Mouse (Mus musculus) right cerebral cortex, postnatal 10 days (tissue): ENCODE data around the gene Cmss1.
"Not testable (repeated sequence)": the region's sequence is repeated elsewhere in the genome, so short reads cannot be mapped to it uniquely, and the experiment has no call there.

Experiments
- DNase-seq, 2 experiments: peaks; one replicate each; pipeline ENCODE4 v3.0.0; 2021; ENCODE audit warnings: low spot score in 2 of 2

Cmss1 gene

DNA sequence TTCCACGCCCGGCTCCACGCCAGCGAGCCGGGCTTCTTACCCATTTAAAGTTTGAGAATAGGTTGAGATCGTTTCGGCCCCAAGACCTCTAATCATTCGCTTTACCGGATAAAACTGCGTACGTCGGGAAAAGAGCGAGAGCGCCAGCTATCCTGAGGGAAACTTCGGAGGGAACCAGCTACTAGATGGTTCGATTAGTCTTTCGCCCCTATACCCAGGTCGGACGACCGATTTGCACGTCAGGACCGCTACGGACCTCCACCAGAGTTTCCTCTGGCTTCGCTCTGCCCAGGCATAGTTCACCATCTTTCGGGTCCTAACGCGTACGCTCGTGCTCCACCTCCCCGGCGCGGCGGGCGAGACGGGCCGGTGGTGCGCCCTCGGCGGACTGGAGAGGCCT is 215.5 kb downstream of the Cmss1 start:
- DNase-seq = not testable (repeated sequence)

DNA sequence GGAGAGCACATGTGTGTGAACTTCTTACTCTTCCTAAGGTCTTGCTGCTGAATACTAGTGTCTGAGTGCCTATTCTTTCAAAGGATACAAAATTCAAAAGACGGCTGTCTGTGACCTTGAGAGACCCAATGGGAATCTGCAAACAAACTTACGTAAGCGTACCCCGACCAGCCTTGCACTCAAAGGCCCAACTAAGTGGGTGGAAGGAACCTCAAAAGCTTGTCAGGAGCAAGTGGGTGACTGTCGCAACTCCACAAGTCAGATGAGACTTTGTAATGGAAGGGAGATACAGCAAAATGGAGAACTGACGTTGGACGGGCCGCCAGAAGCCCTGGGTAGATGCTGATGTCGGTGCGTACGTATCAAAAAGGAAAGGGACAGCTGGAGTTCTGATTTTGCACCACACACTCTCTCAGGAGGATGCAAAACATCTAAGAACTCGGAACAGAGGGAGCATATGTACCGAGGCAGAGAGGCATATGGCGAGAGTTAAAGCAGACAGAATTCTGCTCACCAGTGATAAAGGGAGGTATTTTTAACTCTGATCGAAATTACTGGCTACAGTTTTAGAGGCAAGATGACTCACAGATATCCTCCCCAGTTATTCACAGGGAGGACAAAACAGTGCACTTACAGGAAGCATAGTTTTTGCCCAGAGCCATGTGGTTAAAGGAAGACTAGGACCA is 217.0 kb downstream of the Cmss1 start:
- DNase-seq = peak; percentile 57 to 84

DNA sequence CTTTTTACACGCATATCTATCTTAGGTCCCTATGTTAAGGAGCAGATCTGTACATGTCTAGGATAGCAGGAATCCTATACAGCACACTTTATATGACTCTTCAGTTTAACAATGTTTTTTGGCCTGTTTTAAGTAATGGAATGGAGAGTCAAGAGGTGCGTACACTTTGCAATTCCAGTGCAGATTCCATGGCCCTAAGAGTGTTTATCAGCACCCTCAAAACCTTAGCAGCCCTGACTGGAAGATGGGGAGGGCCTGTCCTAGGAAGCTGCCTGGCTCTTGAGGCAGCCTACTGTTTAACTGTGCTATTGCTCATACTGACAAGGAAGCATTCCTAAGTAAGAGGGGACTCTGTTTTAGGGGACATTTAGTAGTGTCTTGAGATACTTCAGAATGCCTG is 222.4 kb downstream of the Cmss1 start:
- no peak for DNase-seq

DNA sequence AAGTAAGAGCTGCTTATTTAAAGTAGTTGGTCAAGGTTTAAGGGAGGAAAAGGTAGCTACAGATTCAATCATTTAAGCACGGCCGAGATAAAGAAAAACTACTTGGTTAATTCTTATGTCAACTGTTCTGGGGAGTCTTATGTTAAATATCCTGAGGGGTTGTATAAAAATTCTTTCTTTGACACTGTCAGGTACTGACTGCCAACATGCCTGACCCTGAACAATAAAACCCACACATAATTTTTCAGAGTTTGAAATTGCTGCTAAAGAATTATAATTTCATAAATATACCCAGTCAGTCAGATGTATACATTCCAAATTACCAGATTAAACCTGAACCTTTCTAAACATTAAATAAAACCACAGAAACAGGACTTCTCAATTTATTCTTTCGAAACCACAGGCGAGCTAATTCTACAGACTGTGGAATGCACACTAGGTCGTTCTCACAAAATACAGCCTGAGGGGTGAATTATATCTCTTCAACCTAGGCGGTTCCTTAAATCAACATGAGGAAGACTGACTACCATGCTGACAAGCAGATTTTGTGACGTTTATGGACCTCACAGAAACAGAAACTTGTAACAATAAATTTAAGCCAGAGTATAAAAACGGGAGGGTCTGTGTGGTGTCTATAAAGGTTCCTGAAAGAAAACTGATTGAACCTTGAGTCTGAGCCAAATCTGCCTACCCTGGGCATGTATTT is 223.2 kb downstream of the Cmss1 start:
- no peak for DNase-seq

DNA sequence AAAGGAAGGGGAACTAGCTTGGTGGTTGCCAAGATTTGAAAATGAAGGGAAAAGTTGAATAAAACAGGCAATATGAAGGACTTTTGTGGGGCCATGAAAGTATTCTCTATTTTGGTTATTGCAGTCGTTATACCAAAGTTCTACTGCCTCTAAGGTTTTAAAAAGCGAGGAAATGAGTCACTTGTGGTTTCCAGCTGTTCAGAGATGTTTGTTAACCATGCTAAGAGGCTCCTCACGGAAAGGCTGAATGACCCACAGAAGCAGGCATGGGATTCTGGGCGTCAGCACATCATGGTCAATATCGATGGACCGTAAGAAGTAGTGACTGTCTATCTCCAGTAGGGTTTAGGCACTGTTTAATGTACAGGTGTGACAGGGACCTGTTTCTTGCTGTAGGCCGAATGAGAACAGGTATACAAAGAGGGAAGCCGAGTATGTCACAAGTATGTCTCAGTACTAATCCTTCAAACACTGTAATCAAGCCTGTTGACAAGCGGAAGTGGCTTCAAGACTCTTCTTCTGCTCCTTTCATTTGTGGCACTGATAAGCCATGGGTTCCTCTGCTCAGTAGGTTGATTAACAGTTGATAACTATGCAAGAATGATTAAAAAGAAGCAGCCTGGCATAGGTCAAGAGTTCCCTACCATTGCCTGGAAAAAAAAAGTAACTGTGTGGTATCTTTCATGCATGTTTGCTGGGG is 227.9 kb downstream of the Cmss1 start:
- DNase-seq = no peak

DNA sequence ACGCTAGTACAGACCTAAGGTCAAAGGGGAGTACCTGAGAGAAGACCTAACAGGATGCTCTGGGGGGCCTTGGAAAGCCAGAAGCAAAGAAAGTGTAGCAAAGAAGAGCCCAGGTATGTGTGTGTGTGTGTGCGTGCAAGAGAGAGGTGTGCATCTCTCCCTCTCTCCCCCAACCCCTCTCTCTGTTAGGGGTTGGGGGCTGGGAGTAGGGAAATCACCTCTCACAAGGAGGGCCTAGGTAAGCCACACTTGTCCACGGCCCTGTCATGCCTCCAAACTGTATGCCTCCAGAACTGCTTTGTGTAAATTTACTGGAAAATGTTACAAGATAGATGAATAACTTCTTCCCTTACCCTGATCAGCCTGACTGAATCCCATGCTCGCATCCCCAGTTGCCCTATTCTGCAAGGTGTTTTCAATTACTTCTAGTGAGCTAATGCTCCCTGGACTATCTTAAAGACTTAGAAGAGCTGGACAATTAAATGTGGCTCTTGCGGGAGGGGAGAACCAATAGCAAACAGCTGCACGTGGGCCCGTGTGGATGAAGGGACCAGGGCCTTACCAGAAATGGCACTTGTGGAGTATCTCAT is 231.3 kb downstream of the Cmss1 start:
- no peak for DNase-seq

DNA sequence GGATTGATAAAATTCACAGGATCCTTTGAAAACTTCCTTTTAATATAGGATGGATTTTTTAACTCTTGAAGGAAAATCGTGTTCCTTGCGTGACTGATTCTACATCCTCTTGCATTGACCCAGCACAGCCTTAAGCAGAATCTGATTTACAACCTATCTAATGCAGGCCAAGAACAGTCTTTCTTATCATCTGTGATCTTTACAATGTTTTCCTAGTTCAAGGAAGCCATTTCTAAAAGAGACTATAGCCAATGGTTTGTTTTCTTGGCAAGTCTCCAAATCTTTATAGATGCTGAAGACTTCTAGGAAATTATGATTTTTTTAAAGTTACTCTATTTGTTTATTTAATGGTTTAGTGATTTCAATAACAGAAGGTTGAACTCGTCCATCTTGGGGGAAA is 234.5 kb downstream of the Cmss1 start:
- no peak for DNase-seq

DNA sequence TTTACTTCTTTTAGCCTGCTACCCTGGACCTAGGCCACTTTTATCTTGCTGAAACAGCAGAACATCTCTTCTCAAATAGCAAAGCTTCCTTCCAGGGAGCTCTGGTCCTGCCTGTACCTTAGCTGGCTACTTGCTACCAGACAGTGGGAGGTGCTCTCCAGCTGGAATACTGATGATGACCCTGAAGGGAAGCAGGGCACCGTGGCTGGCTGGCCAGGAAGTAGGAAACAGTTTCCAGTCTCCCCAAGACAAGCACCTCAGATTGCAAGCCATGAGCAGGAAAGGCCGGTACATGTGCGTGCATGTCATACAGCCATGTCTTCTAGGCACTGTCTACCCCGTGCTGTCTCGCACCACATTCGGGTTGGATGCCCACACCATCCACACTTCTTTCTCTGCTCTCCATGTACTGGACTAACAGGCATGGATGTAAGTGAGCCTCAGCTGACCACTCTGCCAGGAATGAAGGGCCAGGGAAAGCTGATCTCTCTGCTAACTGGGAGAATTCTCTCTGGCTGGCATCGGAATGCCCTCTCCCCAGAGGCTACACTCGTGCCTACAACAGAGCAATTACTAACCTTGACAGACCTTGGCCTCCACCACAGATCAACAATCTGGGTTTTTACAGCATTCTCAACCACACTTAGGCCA is 236.7 kb downstream of the Cmss1 start:
- DNase-seq = no peak

DNA sequence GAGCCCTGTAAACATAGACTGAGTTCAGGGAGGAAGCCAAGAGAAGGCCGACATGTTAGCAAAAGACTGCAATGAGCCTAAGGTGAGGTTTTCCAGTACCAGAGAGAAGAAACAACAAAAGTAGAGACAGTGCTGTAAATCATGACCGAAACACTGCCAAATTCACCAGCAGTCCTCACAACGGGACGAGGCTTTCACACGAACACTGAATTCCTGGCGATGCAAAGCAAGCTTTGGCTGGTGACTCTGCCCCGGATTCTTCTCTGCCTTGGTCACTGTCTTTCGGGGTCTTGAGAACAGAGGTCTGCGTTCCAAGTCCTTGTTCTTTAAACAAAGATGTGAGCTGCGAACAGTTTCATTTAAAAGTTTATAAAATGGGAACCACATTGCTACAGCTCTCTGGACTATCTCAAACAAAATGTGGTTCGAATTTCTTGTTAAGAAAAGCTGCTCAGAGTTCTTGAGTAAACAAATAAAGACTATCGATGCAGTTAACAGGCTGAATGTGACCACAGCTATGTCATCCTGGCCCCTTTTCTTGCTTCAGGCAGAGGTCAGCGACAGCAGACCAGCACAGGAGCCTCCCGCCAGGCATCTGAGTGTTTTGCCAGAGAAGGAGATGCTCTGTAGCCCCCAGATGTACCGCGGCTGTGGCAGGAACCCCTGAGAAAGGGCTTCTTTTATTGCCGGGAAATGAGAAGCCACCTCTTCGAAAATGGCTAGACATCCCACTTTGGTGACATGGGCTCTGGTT is 239.5 kb downstream of the Cmss1 start:
- DNase-seq = no peak

DNA sequence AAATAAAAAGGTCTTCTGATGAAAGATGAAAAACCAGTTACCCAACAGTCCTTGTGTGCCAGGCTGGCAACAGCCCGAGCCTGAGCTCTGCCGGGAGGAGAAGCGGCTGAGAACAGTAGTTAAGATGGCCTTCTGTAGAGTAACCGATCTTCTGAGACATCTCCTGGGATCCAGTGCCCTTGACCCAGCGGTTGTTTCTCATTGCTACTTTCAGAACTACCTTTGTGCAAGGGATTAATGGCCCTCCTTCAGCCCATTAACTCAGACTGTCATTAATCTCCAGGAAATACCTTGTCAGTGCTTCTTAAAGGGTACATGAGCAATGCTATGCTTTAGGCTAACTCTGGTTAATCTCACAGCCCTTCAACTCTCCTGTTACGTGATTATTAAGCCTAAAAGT is 240.5 kb downstream of the Cmss1 start:
- DNase-seq = no peak

DNA sequence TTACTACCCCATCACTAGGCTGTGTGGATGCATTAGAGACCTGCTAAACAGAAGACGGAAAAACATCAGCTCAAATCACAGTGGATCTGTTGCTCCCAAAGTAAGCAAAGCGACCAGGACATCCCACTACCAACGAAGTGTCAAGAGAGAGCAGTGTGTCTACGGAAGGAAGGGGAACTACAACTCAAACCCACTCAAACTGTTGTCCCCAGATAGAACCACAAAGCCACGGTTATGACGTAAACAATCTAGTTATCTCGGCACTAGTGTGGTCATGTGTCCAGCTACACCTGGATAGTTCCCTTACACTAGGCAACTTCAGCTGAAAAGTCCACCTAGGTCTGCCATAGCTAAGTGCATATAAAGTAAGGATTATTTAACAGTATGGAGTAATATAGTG is 242.2 kb downstream of the Cmss1 start:
- DNase-seq = no peak

DNA sequence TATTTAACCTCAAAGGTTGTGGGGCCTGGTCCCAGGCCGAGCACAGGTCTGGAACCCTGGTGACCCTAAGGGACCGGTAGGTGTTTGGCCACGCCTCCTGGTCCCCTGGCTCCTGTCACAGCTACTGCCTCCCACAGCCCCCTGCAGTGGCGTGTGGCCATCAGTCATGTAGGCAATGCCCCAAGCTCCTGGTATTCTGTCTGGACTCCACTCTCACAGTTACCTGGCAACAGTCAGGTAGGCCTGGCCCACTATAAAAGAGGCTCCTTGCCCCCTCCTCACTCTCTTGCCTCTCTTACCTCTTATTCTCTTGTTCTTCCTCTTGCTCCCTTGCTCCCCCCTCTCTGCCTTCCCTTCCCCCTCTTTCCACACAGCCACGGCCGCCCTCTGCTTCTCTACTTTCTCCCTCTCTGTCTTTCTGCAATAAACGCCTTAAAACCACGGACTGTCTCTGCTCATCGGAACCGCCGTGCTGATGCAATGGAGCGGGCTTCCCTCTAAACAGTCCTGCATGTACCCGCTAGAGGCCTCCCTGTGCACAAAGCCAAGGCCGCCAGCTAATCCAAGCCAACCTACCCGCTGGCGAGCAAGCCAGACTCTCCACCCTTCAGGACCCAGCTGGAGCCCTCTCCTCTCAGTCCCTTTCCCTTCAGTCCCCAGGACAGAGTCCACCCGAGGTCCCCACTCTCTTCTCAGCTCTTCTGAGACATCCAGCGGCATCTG is 243.8 kb downstream of the Cmss1 start:
- DNase-seq = peak; percentile 75 to 76

DNA sequence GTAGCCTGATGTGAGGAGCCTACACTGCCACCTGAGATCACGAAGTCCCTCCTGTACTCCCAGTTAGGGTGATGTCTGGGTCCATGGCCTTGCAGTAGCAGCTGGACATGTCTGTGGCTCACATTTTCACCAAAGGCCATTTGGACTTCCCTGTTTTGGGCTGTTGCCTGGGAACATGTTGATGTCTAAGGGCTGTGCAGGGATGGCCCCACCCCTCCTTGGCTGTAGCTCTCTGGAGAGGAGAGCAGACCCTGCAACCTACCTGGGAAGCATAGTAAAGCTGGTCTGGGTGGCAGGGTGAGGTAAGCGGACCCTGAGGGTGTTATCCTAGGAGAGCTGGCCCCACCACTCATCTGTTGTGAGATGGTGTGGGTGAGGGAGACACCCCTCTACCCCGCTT is 245.9 kb downstream of the Cmss1 start:
- no peak for DNase-seq

DNA sequence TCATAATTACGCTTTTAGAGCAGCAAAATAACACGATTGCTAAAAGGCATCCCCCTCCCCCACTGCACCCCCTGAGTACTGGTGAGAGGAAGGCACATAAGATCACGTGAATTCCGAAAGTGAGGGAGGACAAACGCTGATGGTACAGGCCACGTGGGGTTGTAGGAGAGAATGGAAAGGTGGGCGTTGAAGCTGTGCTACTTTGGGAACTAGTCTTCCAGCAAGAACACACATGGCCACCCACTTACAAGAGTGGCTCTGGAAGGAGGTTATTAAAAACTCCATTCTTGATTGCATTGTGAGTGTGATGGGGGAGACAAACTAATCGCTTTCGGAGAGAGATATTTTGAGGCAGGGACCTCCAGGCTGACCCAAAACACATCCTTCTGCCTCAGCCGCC is 247.4 kb downstream of the Cmss1 start:
- DNase-seq = peak; percentile 33 to 38

DNA sequence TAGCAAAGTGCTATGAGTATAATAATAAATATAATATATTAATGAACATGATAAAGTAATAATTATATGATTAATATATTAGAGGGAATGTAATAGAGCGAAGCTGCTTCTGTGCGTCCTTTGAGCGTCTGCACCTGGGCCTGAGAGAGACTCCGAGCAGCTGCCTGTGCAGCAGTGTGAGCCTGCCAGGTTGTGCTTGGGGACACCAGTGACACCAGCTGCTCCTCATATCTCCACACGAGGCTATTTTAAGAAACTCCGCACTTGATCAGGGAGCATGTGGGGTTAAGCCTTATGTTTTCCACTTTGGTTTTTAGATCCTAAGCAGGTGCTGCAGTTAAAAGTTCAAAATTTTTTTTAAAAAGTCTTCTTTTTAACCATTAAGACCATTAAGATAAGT is 249.7 kb downstream of the Cmss1 start:
- DNase-seq = no peak

DNA sequence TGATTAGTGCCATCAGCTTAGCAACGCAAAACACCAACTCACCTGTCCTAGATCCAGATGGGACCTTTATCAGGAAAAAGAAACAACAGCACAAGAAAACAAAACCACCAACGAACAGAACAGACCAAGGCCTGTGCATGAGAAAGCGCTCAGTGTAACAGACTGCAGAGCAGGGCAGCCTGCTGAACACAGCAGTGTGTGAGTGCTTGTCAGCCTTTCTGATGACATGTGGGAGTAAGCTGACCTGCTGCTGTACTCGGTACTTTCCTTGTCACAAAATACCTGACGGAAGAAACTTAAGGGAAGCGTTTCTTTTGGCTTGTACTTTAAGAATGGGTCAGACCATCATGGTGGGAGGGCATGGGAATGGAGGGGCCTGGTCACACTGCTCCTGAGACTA is 250.2 kb downstream of the Cmss1 start:
- no peak for DNase-seq

DNA sequence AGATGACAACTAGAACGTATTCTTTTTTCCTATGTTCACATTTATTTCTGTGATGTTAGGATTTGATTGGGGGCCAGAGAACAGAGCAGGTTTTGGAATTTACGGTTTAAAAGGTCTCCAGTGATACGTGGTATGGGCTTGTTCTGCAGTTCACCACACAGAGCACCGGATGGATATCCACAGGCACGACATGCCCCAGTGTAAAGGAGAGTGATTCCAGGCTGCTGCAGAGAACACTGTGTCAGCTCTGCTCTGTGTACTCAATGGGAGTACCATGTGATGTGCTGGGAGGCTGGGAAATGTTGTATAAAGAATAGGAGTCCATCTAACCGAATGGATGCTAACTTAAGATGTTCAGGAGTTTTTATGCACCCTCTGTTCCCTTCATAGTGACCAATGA is 252.7 kb downstream of the Cmss1 start:
- no peak for DNase-seq

DNA sequence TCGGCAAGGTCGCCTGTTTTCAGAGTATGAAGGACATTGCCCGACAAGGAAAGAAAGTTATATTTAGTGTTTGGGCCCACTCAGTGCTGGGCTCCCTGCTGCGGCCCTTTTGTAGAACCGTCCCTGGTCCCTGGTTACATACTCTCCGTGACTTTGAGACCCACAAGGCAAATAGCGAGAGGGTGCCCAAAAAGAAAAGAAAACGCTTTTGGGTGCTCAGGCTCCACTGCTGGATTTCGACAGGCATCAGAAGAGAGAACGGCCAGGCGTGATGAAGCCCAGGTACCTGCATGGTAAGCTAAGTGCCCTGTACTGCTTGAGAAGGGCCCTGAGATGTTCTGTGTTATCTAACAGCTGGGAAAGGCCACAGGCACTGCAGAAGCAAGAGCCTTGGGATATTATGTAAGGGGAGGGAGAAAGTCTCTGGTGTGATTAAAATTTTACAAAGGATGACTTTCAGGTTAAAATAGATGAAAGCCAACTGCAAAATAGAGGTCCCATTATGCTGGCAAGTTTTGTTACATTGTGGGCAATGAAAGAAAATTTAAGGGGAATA is 253.4 kb downstream of the Cmss1 start:
- no peak for DNase-seq

DNA sequence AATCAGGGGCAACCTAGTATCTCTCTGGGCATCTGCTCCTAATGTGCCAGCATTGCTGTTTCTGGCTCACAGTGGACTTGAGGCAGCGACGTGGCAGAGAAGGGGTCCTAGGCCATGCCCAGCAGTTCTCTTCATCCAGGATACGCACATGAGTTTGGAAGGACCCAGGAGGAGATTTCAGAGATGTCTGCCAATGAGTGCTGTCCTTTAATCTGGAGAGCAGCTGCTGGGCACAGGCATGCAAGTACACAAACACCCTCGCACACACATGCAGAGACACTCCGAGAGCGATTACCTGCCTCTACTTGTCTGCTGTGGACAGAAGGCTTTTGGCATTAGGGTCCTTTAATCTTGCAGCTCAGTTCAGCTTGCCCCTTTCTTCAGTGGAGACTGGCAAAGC is 253.9 kb downstream of the Cmss1 start, which contains the start of gene Filip1l:
Gene Filip1l (plus strand): TSS at position 343 of the 400 bp plus-strand sequence.
- no peak for DNase-seq

DNA sequence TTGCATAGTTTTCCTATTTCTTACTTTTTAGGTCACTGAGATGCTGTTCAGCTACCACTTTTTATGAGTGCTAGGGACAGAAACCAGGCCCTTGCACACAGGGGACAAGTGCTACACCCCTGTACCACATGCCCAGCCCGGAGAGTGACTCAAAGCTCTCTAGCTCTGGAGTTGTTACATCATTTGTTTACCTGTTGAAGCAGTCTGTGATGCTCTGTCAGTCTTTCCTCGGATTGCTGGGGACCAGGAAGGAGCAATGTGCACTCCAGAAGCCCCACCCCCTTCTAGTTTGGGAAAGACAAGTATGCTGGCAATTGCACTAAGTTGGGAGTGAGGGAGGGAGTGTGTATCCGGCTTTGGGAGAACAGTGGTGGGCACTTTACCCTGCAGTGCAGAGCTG is 257.0 kb downstream of the Cmss1 start:
- DNase-seq = no peak
